Mouse (Mus musculus) megakaryocyte, embryonic 14.5 days (primary cell): ENCODE data around the gene Gbp10.
"Not testable (repeated sequence)": the region's sequence is repeated elsewhere in the genome, so short reads cannot be mapped to it uniquely, and the experiment has no call there.

Experiments used
- FLI1 ChIP-seq: IDR thresholded peaks from 2 replicates; pipeline ENCODE4 v1.6.1; 2012; ENCODE audit warnings: low read length, inconsistent platforms, mixed read lengths
- GATA1 ChIP-seq: IDR thresholded peaks from 3 replicates; pipeline ENCODE4 v1.6.1; 2012; ENCODE audit warnings: mixed read lengths, low read length, inconsistent platforms, borderline replicate concordance

GRCm38 (mm10) chr5:105238402-105238801, 931 bp downstream of the Gbp10 start:
- not testable (repeated sequence) for TF ChIP-seq GATA1, FLI1
